Mouse (Mus musculus): ENCODE measurements at regions not wholly inside any gene's neighbourhood (a gene's known extent, or its start where the extent isn't known, plus 50 kb on each side); places are given as distances from the start of the nearest gene placed in this dataset.
A peak's percentile ranks its signal among the peaks of the same experiment; 100 is the strongest.

DNA sequence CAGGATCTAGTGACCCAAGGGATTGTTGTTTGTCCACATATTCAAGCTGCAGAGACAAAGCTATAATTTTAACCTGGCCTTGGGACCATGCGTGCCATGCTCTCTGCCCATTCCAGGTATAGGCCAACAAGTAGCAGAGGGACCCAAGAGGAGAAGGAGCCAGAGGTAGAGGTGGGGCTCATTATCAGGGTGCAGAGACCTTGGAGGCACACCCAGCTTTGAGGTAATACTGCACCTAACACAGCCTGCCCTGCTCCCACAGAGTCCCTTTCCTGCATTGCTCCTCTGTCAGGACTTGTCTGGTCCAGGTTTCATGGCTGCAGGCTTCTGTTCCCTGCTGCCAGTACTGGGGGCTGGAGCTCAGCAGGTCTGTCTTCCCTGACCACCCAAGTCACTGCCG, 108.4 kb upstream of the Med13l start:
- Histone ChIP-seq H3K9me3 (ENCODE audit: low read length) (no peaks in the 10 kb centered on the region), H3K4me3 (ENCODE audit: low read depth, low read length) (no peak overlapping the region), H3K27me3 (replicated peaks; ENCODE audit: insufficient read depth, low read length) (no peaks in the 10 kb centered on the region), H3K9ac (replicated peaks; ENCODE audit: low read depth) (no peak overlapping the region), H3K4me2 (replicated peaks; ENCODE audit: low read depth, low read length) (no peak overlapping the region), H3K27ac (ENCODE audit: low read length) (no peak overlapping the region), H3K36me3 (ENCODE audit: insufficient read depth, low read length) (no peaks in the 10 kb centered on the region), H3K4me1 (ENCODE audit: insufficient read depth, low read depth, low read length) (no peaks in the 10 kb centered on the region)
- WGBS, result 64% methylated on average over 2 of the region's 2 CpGs
- DNase-seq (ENCODE audit: low spot score) (no peak), ATAC-seq (no peak)
- TF ChIP-seq CTCF (IDR thresholded peaks at IDR 0.05) (no peak), EP300 (IDR thresholded peaks at IDR 0.05) (no peak)

DNA sequence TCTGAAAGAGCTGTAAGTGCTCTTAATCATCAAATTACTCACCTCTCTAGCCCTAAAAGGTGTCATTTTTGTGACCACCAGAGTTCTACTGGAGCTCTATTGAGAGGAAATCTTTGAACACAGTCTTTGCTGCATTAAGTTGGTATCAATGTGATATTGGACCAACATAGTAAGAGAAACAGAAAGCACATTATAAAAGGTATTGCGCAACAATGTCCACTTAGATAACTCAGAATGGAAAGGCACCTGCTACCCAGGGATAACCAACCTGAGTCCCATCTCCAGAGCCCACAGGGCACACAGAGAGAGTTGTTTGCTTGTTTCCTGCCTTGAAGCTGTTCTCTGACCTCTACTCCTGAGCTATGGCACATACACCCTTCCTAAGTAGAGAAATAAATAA, 106.4 kb upstream of the Med13l start:
- Histone ChIP-seq H3K27me3 (replicated peaks; ENCODE audit: insufficient read depth, low read length) (no peaks in the 10 kb centered on the region), H3K27ac (ENCODE audit: low read length) (no peak overlapping the region), H3K9ac (replicated peaks; ENCODE audit: low read depth) (no peak overlapping the region), H3K36me3 (ENCODE audit: insufficient read depth, low read length) (no peaks in the 10 kb centered on the region), H3K4me2 (replicated peaks; ENCODE audit: low read depth, low read length) (no peak overlapping the region), H3K4me3 (ENCODE audit: low read depth, low read length) (no peak overlapping the region), H3K9me3 (ENCODE audit: low read length) (no peaks in the 10 kb centered on the region), H3K4me1 (ENCODE audit: insufficient read depth, low read depth, low read length) (no peaks in the 10 kb centered on the region)
- ATAC-seq, result no peak
- DNase-seq (ENCODE audit: low spot score), result no peak
- TF ChIP-seq CTCF (IDR thresholded peaks at IDR 0.05) (no peak), EP300 (IDR thresholded peaks at IDR 0.05) (no peak)
- 100% methylated on average over 1 of the region's 1 CpGs for WGBS

DNA sequence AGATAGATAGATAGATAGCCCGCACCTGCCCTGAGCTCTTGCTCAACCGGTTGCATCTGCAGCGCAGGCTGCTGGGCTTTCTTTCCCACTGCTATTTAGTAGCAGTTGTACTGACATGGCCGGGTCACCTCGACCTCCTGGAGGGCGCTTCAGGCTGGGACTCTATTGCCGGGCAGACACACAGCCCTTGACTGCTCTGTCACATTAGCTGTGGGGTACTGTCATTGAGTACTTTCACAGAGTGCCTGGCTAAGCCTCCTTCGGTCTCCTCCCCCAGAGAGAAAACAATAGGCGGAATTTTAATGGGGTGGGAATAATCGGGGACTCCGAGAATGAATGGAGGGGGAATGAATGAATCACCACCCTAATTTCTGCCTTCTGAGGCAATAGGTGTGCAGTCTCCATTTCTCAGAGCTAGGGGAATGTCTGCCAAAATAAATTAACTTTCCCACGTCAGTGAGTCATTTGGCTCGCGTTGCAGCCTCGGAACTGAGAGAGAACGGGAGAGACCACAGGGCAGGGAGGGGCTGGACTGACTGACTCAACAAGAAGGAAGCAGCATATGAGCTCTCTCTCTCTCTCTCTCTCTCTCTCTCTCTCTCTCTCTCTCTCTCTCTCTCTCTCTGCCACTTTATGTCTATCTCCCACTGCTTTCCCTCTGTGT, 101.6 kb upstream of the Med13l start:
- H3K27me3 ChIP-seq (replicated peaks; ENCODE audit: insufficient read depth, low read length), result no peaks in the 10 kb centered on the region
- H3K27ac ChIP-seq (ENCODE audit: low read length), result peak overlapping the region; percentile 68
- DNase-seq (ENCODE audit: low spot score) (peak; percentile 97), ATAC-seq (peak; percentile 95)
- H3K4me3 ChIP-seq (ENCODE audit: low read depth, low read length), result peak overlapping the region; percentile 20
- peak overlapping the region; percentile 41; the same call in 1 of the 2 replicates for H3K9ac ChIP-seq (replicated peaks; ENCODE audit: low read depth)
- peaks cover 7% of the 10 kb centered on the region; the same call in 1 of the 2 replicates for H3K4me1 ChIP-seq (ENCODE audit: insufficient read depth, low read depth, low read length)
- peak overlapping the region; percentile 56 for H3K4me2 ChIP-seq (replicated peaks; ENCODE audit: low read depth, low read length)
- 4% methylated on average over 16 of the region's 16 CpGs for WGBS
- no peaks in the 10 kb centered on the region for H3K36me3 ChIP-seq (ENCODE audit: insufficient read depth, low read length)
- no peaks in the 10 kb centered on the region for H3K9me3 ChIP-seq (ENCODE audit: low read length)
- TF ChIP-seq EP300 (IDR thresholded peaks at IDR 0.05) (peak; percentile 87), CTCF (IDR thresholded peaks at IDR 0.05) (no peak)

DNA sequence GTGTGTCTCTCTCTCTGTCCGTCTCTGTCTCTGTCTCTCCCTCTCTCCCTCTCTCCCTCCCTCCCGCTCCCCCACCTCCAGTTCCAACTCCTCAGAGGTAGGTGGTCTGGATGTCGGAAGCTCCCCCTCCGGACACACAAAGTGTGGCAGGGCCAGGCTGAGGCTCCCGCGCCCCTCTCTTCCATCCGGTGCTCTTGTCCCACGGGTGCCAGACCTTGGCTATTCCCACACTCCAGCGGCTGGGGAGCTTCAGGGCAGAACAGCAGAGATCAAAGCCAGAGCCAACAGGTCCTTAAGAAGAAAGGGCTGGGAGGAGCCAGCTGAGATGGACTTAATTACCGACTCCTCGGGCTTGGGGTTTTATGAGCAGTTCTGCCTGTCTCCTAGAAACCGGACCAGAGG, 101.1 kb upstream of the Med13l start:
- H3K9ac ChIP-seq (replicated peaks; ENCODE audit: low read depth), result peak overlapping the region; percentile 41; the same call in 1 of the 2 replicates
- H3K27ac ChIP-seq (ENCODE audit: low read length), result peak overlapping the region; percentile 68

DNA sequence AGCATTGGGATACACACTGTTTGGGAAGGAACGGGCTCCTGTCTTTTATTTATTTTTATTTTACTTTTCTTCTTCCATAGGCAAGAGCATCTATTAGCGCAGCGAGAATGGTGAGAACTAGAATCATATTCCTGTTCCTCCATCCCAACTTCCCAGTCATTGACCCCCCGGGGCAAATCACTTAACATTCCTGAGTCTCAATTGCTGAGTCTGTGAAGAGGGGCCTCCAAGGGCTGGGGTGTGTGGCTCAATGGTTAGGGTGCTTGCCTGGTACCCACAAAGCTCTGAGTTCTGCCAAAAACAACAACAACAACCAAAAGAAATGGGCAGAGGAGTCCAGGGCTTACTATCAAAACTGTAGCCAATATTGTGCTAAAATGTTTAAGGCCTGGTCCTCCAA, 98.5 kb upstream of the Med13l start:
- H3K27ac ChIP-seq (ENCODE audit: low read length), result no peak overlapping the region
- no peak overlapping the region for H3K9ac ChIP-seq (replicated peaks; ENCODE audit: low read depth)
- 32% methylated on average over 4 of the region's 4 CpGs for WGBS
- peaks cover 15% of the 10 kb centered on the region for H3K4me1 ChIP-seq (ENCODE audit: insufficient read depth, low read depth, low read length)
- no peaks in the 10 kb centered on the region for H3K27me3 ChIP-seq (replicated peaks; ENCODE audit: insufficient read depth, low read length)
- no peak overlapping the region for H3K4me2 ChIP-seq (replicated peaks; ENCODE audit: low read depth, low read length)
- ATAC-seq (no peak), DNase-seq (ENCODE audit: low spot score) (no peak)
- no peak overlapping the region for H3K4me3 ChIP-seq (ENCODE audit: low read depth, low read length)
- no peaks in the 10 kb centered on the region for H3K36me3 ChIP-seq (ENCODE audit: insufficient read depth, low read length)
- no peak for TF ChIP-seq EP300 (IDR thresholded peaks at IDR 0.05)
- TF ChIP-seq CTCF (IDR thresholded peaks at IDR 0.05), result no peak
- H3K9me3 ChIP-seq (ENCODE audit: low read length), result no peaks in the 10 kb centered on the region

More for the DNA sequence above, 101.1 kb upstream of the Med13l start:
- TF ChIP-seq EP300 (IDR thresholded peaks at IDR 0.05) (no peak), CTCF (IDR thresholded peaks at IDR 0.05) (peak; percentile 13; the same call in 1 of the 2 replicates)
- peak overlapping the region; percentile 56 for H3K4me2 ChIP-seq (replicated peaks; ENCODE audit: low read depth, low read length)
- ATAC-seq (peak; percentile 68), DNase-seq (ENCODE audit: low spot score) (peak; percentile 77)
- 3% methylated on average over 12 of the region's 12 CpGs for WGBS
- peak overlapping the region; percentile 20 for H3K4me3 ChIP-seq (ENCODE audit: low read depth, low read length)
- peaks cover 7% of the 10 kb centered on the region; the same call in 1 of the 2 replicates for H3K4me1 ChIP-seq (ENCODE audit: insufficient read depth, low read depth, low read length)
- H3K27me3 ChIP-seq (replicated peaks; ENCODE audit: insufficient read depth, low read length), result no peaks in the 10 kb centered on the region
- H3K36me3 ChIP-seq (ENCODE audit: insufficient read depth, low read length), result no peaks in the 10 kb centered on the region
- H3K9me3 ChIP-seq (ENCODE audit: low read length), result no peaks in the 10 kb centered on the region

DNA sequence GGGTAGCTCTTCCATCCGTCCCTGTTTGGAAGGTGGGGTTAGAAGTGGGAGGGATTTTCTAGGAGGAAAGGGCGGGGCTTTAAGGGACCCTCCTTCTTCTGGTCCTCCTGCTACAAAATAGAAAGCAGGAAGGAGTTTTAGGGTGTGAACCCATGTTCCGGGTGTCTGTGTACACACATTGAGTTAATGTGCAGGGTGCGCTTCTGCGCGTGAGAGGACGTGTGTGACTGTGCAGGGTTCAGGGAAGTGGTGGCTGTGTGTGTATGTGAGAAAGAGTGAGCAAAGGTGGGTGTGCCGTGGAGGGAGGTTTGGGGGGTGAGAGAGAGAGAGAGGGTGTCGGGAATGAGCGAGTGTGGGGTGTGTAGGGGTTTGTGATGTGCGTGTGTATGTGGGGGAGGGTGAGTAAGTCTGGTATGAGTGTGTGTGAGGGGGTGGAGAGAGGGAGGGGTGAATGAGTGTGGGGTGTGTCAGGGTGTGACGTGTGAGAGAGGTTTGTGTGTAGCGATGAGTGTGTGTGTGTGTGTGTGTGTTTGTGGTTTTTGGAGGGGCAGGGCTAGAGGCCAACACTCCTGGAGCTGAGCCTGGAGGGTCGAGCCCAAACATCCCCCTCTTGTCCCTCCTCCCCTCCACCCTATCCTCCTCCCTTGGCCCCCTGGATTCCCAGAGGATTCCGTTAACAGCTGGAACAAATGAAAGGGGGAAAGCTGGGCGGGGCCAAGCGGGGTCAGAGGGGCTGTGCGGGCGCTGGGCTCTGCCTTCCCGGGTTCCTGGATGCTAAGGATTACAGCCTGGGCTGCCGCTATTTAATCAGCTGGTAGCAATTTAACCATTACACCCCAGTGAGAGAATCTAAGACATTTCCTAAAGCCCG, 95.3 kb upstream of the Med13l start:
- H3K4me1 ChIP-seq (ENCODE audit: insufficient read depth, low read depth, low read length), result peaks cover 8% of the 10 kb centered on the region
- H3K36me3 ChIP-seq (ENCODE audit: insufficient read depth, low read length), result no peaks in the 10 kb centered on the region
- H3K27me3 ChIP-seq (replicated peaks; ENCODE audit: insufficient read depth, low read length), result no peaks in the 10 kb centered on the region
- TF ChIP-seq CTCF (IDR thresholded peaks at IDR 0.05), result no peak
- DNase-seq (ENCODE audit: low spot score), result peak; percentile 88
- 6% methylated on average over 22 of the region's 22 CpGs for WGBS
- no peaks in the 10 kb centered on the region for H3K9me3 ChIP-seq (ENCODE audit: low read length)
- no peak overlapping the region; the same call in 1 of the 2 replicates for H3K9ac ChIP-seq (replicated peaks; ENCODE audit: low read depth)
- H3K27ac ChIP-seq (ENCODE audit: low read length), result peak overlapping the region; percentile 68
- peak overlapping the region; percentile 47 for H3K4me2 ChIP-seq (replicated peaks; ENCODE audit: low read depth, low read length)
- peak; percentile 83 for ATAC-seq
- peak overlapping the region; percentile 6; the same call in 1 of the 2 replicates for H3K4me3 ChIP-seq (ENCODE audit: low read depth, low read length)
